Mouse (Mus musculus): ENCODE measurements at regions not wholly inside any gene's neighbourhood (a gene's known extent, or its start where the extent isn't known, plus 50 kb on each side); places are given as distances from the start of the nearest gene placed in this dataset.

DNA sequence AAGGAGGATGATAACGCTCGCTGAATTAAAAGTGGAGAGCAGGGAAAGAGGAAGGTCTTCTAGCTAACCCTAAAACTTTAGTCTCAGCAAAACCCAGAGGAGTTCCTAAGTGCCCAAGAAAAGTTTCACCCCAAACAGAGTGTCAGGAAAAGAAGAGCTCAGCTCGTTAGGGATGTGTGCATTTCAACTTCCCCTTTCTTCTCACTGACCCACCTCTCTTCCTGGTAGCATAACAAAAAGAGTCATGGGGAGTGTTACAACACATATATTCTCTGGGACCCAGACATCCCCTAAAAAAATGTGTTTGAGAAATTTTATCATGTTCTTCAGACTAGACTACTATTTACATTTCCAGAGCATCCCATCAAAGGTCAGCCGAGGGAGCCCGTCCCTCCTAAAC lies 432.6 kb downstream of the Mctp2 start:
- no peaks in the 10 kb centered on the region for H3K36me3 ChIP-seq
- no peaks in the 10 kb centered on the region for H3K4me1 ChIP-seq
- 82% methylated on average over 5 of the region's 5 CpGs for WGBS
- no peak overlapping the region for H3K27ac ChIP-seq
- no peaks in the 10 kb centered on the region for H3K9me3 ChIP-seq
- H3K4me3 ChIP-seq = no peak overlapping the region
- no peak for ATAC-seq (ENCODE audit: insufficient number of reproducible peaks, insufficient read depth, low FRiP score, low TSS enrichment, low read depth)
- H3K27me3 ChIP-seq = peaks cover 6% of the 10 kb centered on the region
- H3K4me2 ChIP-seq = no peak overlapping the region
- H3K9ac ChIP-seq = no peak overlapping the region

DNA sequence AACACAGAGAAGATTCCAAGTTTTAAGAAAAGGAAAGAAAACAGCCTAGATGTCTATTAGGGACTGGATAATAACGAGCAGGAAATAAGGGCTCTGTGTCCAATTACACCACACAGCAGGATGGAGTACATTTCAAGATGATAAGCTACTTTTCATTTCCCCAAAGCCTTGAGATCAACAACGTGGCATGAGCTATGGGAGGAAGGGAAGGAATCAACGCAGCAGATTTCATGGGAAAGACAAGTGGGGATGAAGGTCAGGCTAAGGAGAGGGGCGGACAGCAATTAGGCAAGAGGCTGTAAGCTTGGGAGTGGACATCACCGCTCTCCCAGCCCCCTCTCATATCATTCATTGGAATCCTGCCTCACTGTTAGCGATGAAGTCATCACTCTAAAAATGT lies 433.5 kb downstream of the Mctp2 start:
- no peak overlapping the region for H3K9ac ChIP-seq
- H3K4me2 ChIP-seq = no peak overlapping the region
- H3K27ac ChIP-seq = no peak overlapping the region
- peaks cover 12% of the 10 kb centered on the region for H3K27me3 ChIP-seq
- no peaks in the 10 kb centered on the region for H3K9me3 ChIP-seq
- ATAC-seq (ENCODE audit: insufficient number of reproducible peaks, insufficient read depth, low FRiP score, low TSS enrichment, low read depth) = no peak
- WGBS = 64% methylated on average over 6 of the region's 6 CpGs
- no peaks in the 10 kb centered on the region for H3K4me1 ChIP-seq
- H3K36me3 ChIP-seq = no peaks in the 10 kb centered on the region
- no peak overlapping the region for H3K4me3 ChIP-seq

DNA sequence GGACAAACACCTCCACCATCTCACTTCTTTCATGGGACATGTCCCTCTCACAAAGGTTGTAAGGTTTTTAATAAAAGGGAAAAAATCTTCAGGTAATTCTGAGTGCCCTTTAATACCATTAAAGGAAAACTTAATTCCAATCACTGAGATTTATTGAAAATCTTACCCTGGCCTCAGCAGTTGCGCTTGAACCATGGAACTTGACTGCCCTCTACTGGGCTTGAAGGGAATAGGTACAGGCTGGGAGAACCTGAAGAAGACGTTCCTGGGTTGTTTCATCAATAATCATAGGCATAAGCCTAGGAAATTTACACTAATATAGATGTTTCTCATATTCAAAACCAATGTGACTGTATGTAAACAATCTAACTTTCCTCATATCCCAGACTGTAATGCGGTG lies 439.3 kb downstream of the Mctp2 start:
- no peaks in the 10 kb centered on the region for H3K9me3 ChIP-seq
- no peak for ATAC-seq (ENCODE audit: insufficient number of reproducible peaks, insufficient read depth, low FRiP score, low TSS enrichment, low read depth)
- peaks cover 14% of the 10 kb centered on the region for H3K4me1 ChIP-seq
- peaks cover 23% of the 10 kb centered on the region for H3K27me3 ChIP-seq
- H3K4me3 ChIP-seq = no peak overlapping the region
- H3K36me3 ChIP-seq = no peaks in the 10 kb centered on the region
- 10% methylated on average over 3 of the region's 3 CpGs for WGBS
- no peak overlapping the region for H3K4me2 ChIP-seq
- H3K27ac ChIP-seq = no peak overlapping the region
- no peak overlapping the region for H3K9ac ChIP-seq

DNA sequence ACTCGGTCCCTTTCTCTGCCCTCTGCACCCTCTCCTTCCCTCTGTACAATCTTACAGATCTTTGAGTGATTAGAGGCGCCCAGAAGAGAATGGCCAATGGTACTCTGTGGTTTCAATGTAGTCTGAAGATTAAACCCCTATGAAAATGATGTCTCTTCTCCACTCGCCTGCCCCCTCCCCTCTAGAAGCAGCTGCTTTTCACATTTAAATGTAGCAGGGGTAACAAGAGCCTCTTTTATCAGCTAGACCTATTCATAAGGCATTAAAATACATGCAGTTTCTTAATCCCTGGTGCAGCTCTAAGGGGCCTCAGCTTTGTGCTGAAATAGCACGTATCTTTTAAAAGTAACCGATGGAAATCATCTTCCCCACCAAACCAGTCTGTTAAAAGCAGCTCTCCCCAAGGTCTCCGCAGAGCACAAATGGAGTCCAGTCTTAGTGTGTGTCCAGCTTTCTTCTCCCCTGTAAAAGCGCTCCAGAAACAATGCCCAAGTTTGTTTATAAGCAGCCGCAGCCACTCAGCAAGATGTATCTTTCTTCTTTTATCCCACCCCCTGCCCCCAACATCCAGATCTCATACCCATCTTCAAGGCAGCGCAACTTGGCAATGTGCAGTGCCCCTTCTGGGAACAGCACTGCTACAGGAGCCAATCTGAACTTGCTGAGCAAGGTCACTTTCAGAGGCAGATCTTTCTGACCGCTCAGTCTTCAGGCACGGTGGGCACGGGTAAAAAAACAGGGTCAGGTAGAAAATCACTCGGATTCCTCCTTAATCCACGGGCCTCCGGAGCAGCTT lies 440.8 kb downstream of the Mctp2 start:
- H3K4me2 ChIP-seq = 0 out of 2 replicates have a peak overlapping the region, but pooled peaks have one; percentile 9

DNA sequence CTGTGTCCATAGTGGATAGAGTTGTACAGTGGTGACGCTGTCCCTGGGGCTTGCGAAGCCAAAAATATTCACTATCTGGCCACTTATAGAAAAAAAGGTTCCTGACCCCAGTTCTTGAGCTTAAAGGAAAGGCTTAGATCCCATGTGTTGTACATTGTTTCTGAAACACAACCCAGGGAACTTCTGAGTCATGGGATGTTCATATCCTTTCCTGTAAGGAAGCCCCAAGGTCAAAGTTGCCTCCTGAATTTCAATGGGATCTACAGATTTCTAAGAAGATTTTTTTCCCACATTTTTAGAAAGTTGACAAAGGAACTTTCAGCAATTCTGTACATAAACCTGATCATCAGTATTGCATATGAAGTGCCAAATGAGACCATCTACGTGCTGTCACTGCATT lies 453.5 kb downstream of the Mctp2 start:
- Histone ChIP-seq H3K4me1 (no peaks in the 10 kb centered on the region), H3K27me3 (no peaks in the 10 kb centered on the region), H3K36me3 (no peaks in the 10 kb centered on the region), H3K4me2 (no peak overlapping the region), H3K9me3 (no peaks in the 10 kb centered on the region), H3K4me3 (no peak overlapping the region), H3K27ac (no peak overlapping the region), H3K9ac (no peak overlapping the region)
- no peak for ATAC-seq (ENCODE audit: insufficient number of reproducible peaks, insufficient read depth, low FRiP score, low TSS enrichment, low read depth)
- 90% methylated on average over 3 of the region's 3 CpGs for WGBS

More for the DNA sequence above, 440.8 kb downstream of the Mctp2 start:
- no peak overlapping the region for H3K27ac ChIP-seq
- H3K9me3 ChIP-seq = no peaks in the 10 kb centered on the region
- WGBS = 27% methylated on average over 15 of the region's 15 CpGs
- peaks cover 31% of the 10 kb centered on the region for H3K27me3 ChIP-seq
- no peak overlapping the region for H3K4me3 ChIP-seq
- no peak overlapping the region for H3K9ac ChIP-seq
- peaks cover 18% of the 10 kb centered on the region for H3K4me1 ChIP-seq
- no peak for ATAC-seq (ENCODE audit: insufficient number of reproducible peaks, insufficient read depth, low FRiP score, low TSS enrichment, low read depth)
- no peaks in the 10 kb centered on the region for H3K36me3 ChIP-seq

DNA sequence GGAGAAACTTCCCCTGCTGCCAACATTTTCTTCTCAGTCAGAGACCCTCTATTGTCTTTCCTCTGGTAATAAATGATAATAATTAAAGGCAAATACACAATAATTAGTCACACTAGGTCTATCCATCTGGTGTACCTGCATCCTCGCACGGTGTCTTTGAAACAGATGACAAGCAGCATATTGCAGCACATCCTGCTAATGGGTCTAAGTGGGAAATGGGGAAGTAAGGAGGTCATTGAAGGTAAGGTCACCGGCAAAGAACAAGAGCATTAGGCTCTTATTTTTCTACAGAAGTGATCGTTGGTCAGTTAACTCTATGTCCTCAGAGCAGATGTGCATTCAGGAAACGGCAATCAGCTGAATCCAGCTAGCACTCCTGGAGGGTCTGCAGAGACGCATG lies 457.2 kb downstream of the Mctp2 start:
- H3K9me3 ChIP-seq = no peaks in the 10 kb centered on the region
- H3K27ac ChIP-seq = no peak overlapping the region
- no peaks in the 10 kb centered on the region for H3K27me3 ChIP-seq
- no peaks in the 10 kb centered on the region for H3K4me1 ChIP-seq
- no peak overlapping the region for H3K9ac ChIP-seq
- WGBS = 80% methylated on average over 6 of the region's 6 CpGs
- H3K4me3 ChIP-seq = no peak overlapping the region
- no peaks in the 10 kb centered on the region for H3K36me3 ChIP-seq
- no peak overlapping the region for H3K4me2 ChIP-seq
- ATAC-seq (ENCODE audit: insufficient number of reproducible peaks, insufficient read depth, low FRiP score, low TSS enrichment, low read depth) = no peak

DNA sequence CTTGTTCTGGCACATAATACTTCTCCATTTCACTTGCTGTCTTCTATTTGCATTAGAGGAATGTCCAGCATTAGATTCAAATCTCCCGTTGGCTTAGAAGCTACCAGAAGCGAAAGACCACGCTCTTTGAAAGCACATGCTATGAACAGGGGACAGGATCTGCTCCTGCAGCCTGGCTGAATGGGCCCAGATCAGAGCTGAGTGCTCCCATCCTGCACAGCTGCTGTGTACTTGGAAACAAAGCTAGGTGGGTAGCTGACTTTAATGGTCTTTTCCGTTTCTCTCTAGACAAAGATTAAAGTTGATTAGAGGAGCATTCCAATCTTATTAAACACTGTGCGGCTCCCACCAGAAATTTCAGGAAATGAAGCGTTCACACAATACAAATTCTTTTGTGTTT lies 468.6 kb downstream of the Mctp2 start:
- Histone ChIP-seq H3K27me3 (no peaks in the 10 kb centered on the region), H3K4me2 (no peak overlapping the region), H3K9me3 (no peaks in the 10 kb centered on the region), H3K27ac (no peak overlapping the region), H3K36me3 (no peaks in the 10 kb centered on the region), H3K4me3 (no peak overlapping the region), H3K9ac (no peak overlapping the region), H3K4me1 (no peaks in the 10 kb centered on the region)
- no peak for ATAC-seq (ENCODE audit: insufficient number of reproducible peaks, insufficient read depth, low FRiP score, low TSS enrichment, low read depth)
- 59% methylated on average over 6 of the region's 6 CpGs for WGBS

DNA sequence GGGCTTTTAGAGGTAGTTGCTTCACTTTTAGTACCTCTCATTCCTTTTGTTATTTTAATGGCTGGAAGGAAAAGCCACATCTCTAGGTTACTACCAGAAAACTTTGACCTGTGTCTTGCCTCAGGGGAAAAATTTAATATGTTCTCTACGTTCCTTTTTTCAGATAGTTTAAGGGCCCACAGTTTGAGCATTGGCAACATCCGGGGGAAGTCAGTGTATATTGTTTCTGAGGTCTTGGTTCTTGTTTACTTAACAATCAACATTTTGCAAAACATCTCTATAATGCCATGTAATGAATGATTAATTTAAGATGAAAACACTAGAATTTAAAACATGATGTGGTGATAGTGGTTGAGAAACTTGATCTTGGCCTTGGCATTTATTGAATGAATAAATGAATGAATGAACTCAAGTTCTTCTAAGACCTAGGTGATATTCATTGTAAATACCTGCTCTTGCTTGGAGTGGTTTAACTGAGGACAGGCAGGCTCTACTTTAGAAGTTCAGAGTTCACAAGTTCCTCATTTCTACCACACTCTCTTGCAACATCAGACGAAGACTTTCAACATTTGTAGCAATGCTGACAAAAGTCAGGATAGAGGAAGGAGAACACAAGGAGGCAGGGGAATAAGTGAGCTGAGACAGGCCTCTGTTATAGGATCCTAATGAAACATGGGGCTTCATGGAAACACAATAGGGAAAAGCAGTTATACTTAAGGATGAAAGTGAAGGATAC lies 474.4 kb downstream of the Mctp2 start:
- Histone ChIP-seq H3K9me3 (no peaks in the 10 kb centered on the region), H3K9ac (no peak overlapping the region), H3K27ac (no peak overlapping the region), H3K27me3 (no peaks in the 10 kb centered on the region), H3K4me2 (no peak overlapping the region), H3K36me3 (no peaks in the 10 kb centered on the region), H3K4me1 (no peaks in the 10 kb centered on the region), H3K4me3 (no peak overlapping the region)
- WGBS = 65% methylated on average over 3 of the region's 3 CpGs
- ATAC-seq (ENCODE audit: insufficient number of reproducible peaks, insufficient read depth, low FRiP score, low TSS enrichment, low read depth) = no peak

DNA sequence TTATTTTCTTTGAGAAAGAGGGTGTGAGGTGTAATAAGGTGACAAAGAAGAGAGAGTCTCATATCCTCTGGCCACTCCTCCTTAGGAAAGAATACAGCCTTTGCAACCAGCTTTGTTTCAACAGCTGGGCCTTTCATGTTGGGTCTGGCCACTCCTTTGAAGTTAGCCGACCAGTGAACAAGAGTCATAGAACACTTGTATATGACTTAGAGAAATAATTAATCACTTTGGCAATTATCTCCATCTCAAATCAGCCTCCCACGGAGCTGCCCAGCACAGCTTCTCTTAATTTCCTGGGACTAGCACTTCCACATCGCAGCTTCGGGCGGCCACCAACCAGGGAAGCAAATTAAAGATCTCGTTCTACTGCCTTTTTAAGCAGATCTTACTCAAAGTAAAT lies 476.8 kb downstream of the Mctp2 start:
- Histone ChIP-seq H3K9ac (no peak overlapping the region), H3K4me3 (no peak overlapping the region), H3K9me3 (no peaks in the 10 kb centered on the region), H3K36me3 (no peaks in the 10 kb centered on the region), H3K4me2 (no peak overlapping the region), H3K4me1 (no peaks in the 10 kb centered on the region), H3K27me3 (no peaks in the 10 kb centered on the region), H3K27ac (no peak overlapping the region)
- ATAC-seq (ENCODE audit: insufficient number of reproducible peaks, insufficient read depth, low FRiP score, low TSS enrichment, low read depth) = no peak
- WGBS = 70% methylated on average over 6 of the region's 6 CpGs

DNA sequence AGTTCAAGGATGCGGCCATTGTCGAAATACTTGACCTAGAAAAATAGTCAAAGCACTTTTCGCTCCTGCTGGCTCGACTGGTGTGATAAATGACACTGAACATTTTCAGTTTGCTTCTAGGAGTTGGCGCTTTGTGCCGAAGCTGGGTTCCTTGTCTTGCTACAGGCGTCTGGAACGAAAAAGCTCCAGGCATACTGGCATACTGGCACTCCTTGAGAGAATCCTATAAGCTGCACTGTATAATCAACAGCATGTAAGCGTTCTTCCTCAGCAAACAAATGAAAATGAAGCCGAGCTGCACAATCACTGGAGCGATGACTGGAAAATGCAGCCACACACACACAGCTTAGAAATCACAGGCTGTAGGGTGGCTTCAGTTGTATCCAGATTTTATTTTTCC lies 464.9 kb upstream of the Gm10295 start:
- Histone ChIP-seq H3K4me1 (no peaks in the 10 kb centered on the region), H3K36me3 (no peaks in the 10 kb centered on the region), H3K4me3 (no peak overlapping the region), H3K4me2 (no peak overlapping the region), H3K27ac (no peak overlapping the region), H3K27me3 (no peaks in the 10 kb centered on the region), H3K9ac (no peak overlapping the region), H3K9me3 (no peaks in the 10 kb centered on the region)
- WGBS = 86% methylated on average over 11 of the region's 11 CpGs
- ATAC-seq (ENCODE audit: insufficient number of reproducible peaks, insufficient read depth, low FRiP score, low TSS enrichment, low read depth) = no peak

DNA sequence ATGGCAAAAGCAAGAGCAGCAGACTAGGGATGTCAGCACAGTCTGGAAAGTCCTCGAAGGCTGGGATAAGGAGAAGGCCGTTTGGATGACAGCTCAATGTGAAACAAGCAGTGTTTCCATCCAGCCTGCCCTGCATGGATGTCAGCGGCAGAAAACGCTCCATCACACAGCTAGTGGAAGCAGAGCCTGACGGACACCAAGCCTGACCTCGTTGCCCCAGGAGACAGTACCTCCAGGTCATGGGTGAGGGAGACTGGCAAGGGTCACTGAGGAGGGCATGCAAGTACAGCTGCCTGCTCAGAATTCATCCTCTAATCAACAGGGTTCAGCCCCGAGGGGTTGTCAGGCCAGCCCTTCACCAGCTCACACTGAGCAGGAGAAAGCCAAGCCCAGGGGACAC lies 442.9 kb upstream of the Gm10295 start:
- no peaks in the 10 kb centered on the region; the same call in 1 of the 2 replicates for H3K27me3 ChIP-seq
- WGBS = 10% methylated on average over 7 of the region's 7 CpGs
- H3K27ac ChIP-seq = no peak overlapping the region
- no peaks in the 10 kb centered on the region for H3K4me1 ChIP-seq
- no peaks in the 10 kb centered on the region for H3K36me3 ChIP-seq
- no peaks in the 10 kb centered on the region for H3K9me3 ChIP-seq
- H3K9ac ChIP-seq = no peak overlapping the region
- no peak overlapping the region for H3K4me2 ChIP-seq
- H3K4me3 ChIP-seq = no peak overlapping the region
- ATAC-seq (ENCODE audit: insufficient number of reproducible peaks, insufficient read depth, low FRiP score, low TSS enrichment, low read depth) = no peak

DNA sequence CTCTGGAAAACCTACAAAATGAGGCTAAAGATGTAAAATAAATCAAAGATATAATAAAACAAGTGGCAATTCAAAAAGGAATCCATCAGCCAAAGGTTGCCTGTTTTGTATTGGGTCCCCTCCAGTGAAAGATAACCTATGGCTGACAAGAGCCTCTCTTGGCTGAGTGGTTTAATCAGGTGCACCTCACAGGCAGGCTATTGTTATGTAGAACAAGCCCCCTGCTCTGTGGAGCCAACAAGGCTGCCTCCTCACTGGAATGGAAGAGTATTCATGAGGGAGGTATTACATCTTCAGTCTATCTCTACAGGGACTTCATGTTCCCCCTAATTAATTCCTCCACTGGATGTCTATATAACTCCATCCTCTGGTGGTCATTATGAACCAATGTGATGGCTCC lies 437.1 kb upstream of the Gm10295 start:
- H3K4me1 ChIP-seq = peaks cover 3% of the 10 kb centered on the region; the same call in 1 of the 2 replicates
- H3K27me3 ChIP-seq = no peaks in the 10 kb centered on the region
- ATAC-seq (ENCODE audit: insufficient number of reproducible peaks, insufficient read depth, low FRiP score, low TSS enrichment, low read depth) = no peak

More for the DNA sequence above, 437.1 kb upstream of the Gm10295 start:
- no peak overlapping the region for H3K9ac ChIP-seq
- H3K4me3 ChIP-seq = no peak overlapping the region
- H3K4me2 ChIP-seq = no peak overlapping the region
- H3K27ac ChIP-seq = no peak overlapping the region
- H3K9me3 ChIP-seq = no peaks in the 10 kb centered on the region
- H3K36me3 ChIP-seq = no peaks in the 10 kb centered on the region

Data from embryonic facial prominence, embryonic 13.5 days (tissue).